Mouse (Mus musculus) liver, embryonic 14.5 days (tissue): Measurements from ENCODE around the gene Olfr543.

Experiments used
- CTCF ChIP-seq: IDR thresholded peaks from 2 replicates; pipeline ENCODE4 v1.5.1; 2016; ENCODE audit warnings: antibody characterized with exemption, low read depth, control low read depth
- EP300 ChIP-seq: IDR thresholded peaks from 2 replicates; pipeline ENCODE4 v1.6.1; 2016; ENCODE audit warnings: antibody characterized with exemption, low read depth

GRCm38 (mm10) chr7:102467566-102467965, 13.9 kb downstream of the Olfr543 start:
- no peak for TF ChIP-seq EP300
- no peak for TF ChIP-seq CTCF
